Mouse (Mus musculus) embryonic stem cell, embryonic (primary cell): Measurements from ENCODE around the gene Dock1.

Experiments
- CTCF ChIA-PET, 4 experiments: fragments of 300-600 bp in 2 of 4; fragments of 350-600 bp in 2 of 4; sonication (Branson Sonifier 250); formaldehyde crosslinking; loops; one replicate each; lab custom pipeline; 2022; ENCODE audit warnings: inconsistent platforms in 2 of 4; lab: Charles Lee
- POLR2A ChIA-PET, 4 experiments: fragments of 300-600 bp in 2 of 4; fragments of 350-600 bp in 2 of 4; sonication (Branson Sonifier 250); formaldehyde crosslinking; loops; one replicate each; lab custom pipeline; 2022; ENCODE audit warnings: antibody characterized with exemption in 4 of 4, inconsistent platforms in 1 of 4; lab: Charles Lee

Dock1 gene

GRCm38 (mm10) chr7:134945925-134946716 is 275.7 kb downstream of the Dock1 start:
- ChIA-PET POLR2A (interaction anchor here in 2 of 4 experiments (1.3 kb wide), 2 partner anchors 10 to 15 kb away, joined by 3 read pairs; no protein-coding TSS in a partner anchor), CTCF (interaction anchor here (0.6 to 1.8 kb wide), 18 partner anchors 8 to 700 kb away, joined by 3 to 14 read pairs (median 4); partner anchors contain the start of gene Fam196a (in 1 of the 4))

- POLR2A ChIA-PET, result no interaction called here
- CTCF ChIA-PET, result no interaction called here
Measured at GRCm38 (mm10) chr7:134959086-134959485, 288.6 kb downstream of the Dock1 start.

GRCm38 (mm10) chr7:134960871-134961270 is 290.4 kb downstream of the Dock1 start:
- ChIA-PET POLR2A (interaction anchor here in 2 of 4 experiments (1.0 kb wide), 2 partner anchors 16 to 23 kb away, joined by 3 read pairs; partner anchors contain the start of gene Fam196a (in 1 of the 2)), CTCF (interaction anchor here (0.6 to 2.9 kb wide), 42 partner anchors 13 to 755 kb away, joined by 3 to 30 read pairs (median 4); partner anchors contain the start of genes Fam196a (in 1 of the 4) and Mki67 (in 1 of the 4))

GRCm38 (mm10) chr7:134961608-134962007 is 291.2 kb downstream of the Dock1 start:
- CTCF ChIA-PET, result interaction anchor here (0.6 to 2.9 kb wide), 37 partner anchors 14 to 663 kb away, joined by 3 to 30 read pairs (median 4); partner anchors contain the start of gene Fam196a (in 1 of the 4)
- POLR2A ChIA-PET, result interaction anchor here in 2 of 4 experiments (1.0 kb wide), 2 partner anchors 16 to 23 kb away, joined by 3 read pairs; partner anchors contain the start of gene Fam196a (in 1 of the 2)

GRCm38 (mm10) chr7:134990244-134990643 is 319.8 kb downstream of the Dock1 start:
- CTCF ChIA-PET, result no interaction called here
- POLR2A ChIA-PET, result interaction anchor here in 1 of 4 experiments (0.5 kb wide), 1 partner anchor 109 kb away, joined by 6 read pairs; no protein-coding TSS in a partner anchor

- ChIA-PET CTCF (interaction anchor here in 1 of 4 experiments (0.6 kb wide), 1 partner anchor 29 kb away, joined by 3 read pairs; no protein-coding TSS in a partner anchor), POLR2A (no interaction called here)
Measured at GRCm38 (mm10) chr7:134990911-134991310, 320.5 kb downstream of the Dock1 start.

GRCm38 (mm10) chr7:134994983-134995382 is 324.5 kb downstream of the Dock1 start:
- ChIA-PET POLR2A (no interaction called here), CTCF (no interaction called here)

- ChIA-PET CTCF (no interaction called here), POLR2A (no interaction called here)
Measured at GRCm38 (mm10) chr7:135002216-135002615, 331.8 kb downstream of the Dock1 start.

GRCm38 (mm10) chr7:135002891-135003290 is 332.4 kb downstream of the Dock1 start:
- ChIA-PET CTCF (no interaction called here), POLR2A (interaction anchor here in 1 of 4 experiments (0.6 kb wide), 1 partner anchor 136 kb away, joined by 14 read pairs; no protein-coding TSS in a partner anchor)

- CTCF ChIA-PET, result no interaction called here
- POLR2A ChIA-PET, result interaction anchor here in 1 of 4 experiments (0.5 kb wide), 1 partner anchor 230 kb away, joined by 3 read pairs; no protein-coding TSS in a partner anchor
Measured at GRCm38 (mm10) chr7:135005964-135006560, 335.6 kb downstream of the Dock1 start.

- POLR2A ChIA-PET, result no interaction called here
- CTCF ChIA-PET, result no interaction called here
Measured at GRCm38 (mm10) chr7:135008021-135008420, 337.6 kb downstream of the Dock1 start.

- ChIA-PET POLR2A (no interaction called here), CTCF (interaction anchor here in 1 of 4 experiments (0.7 kb wide), 1 partner anchor 11 kb away, joined by 3 read pairs; no protein-coding TSS in a partner anchor)
Measured at GRCm38 (mm10) chr7:135010997-135011396, 340.5 kb downstream of the Dock1 start.

- POLR2A ChIA-PET, result no interaction called here
- CTCF ChIA-PET, result interaction anchor here in 1 of 4 experiments (0.7 kb wide), 1 partner anchor 432 kb away, joined by 3 read pairs; no protein-coding TSS in a partner anchor
Measured at GRCm38 (mm10) chr7:135017531-135017930, 347.1 kb downstream of the Dock1 start.

GRCm38 (mm10) chr7:135020762-135021161 is 350.3 kb downstream of the Dock1 start:
- ChIA-PET CTCF (no interaction called here), POLR2A (interaction anchor here in 1 of 4 experiments (0.6 kb wide), 1 partner anchor 65 kb away, joined by 3 read pairs; no protein-coding TSS in a partner anchor)

GRCm38 (mm10) chr7:135021544-135022100 is 351.2 kb downstream of the Dock1 start:
- ChIA-PET POLR2A (no interaction called here), CTCF (interaction anchor here in 1 of 4 experiments (0.5 kb wide), 1 partner anchor 574 kb away, joined by 5 read pairs; no protein-coding TSS in a partner anchor)

GRCm38 (mm10) chr7:135024531-135024930 is 354.1 kb downstream of the Dock1 start:
- ChIA-PET POLR2A (no interaction called here), CTCF (interaction anchor here in 1 of 4 experiments (0.6 kb wide), 1 partner anchor 734 kb away, joined by 4 read pairs; no protein-coding TSS in a partner anchor)

GRCm38 (mm10) chr7:135028716-135029115 is 358.3 kb downstream of the Dock1 start:
- POLR2A ChIA-PET, result interaction anchor here in 1 of 4 experiments (0.7 to 0.9 kb wide), 2 partner anchors 22 to 616 kb away, joined by 3 read pairs; no protein-coding TSS in a partner anchor
- CTCF ChIA-PET, result no interaction called here

GRCm38 (mm10) chr7:135029136-135029535 is 358.7 kb downstream of the Dock1 start:
- CTCF ChIA-PET, result interaction anchor here in 1 of 4 experiments (0.6 kb wide), 1 partner anchor 20 kb away, joined by 5 read pairs; no protein-coding TSS in a partner anchor
- POLR2A ChIA-PET, result interaction anchor here in 1 of 4 experiments (0.7 kb wide), 1 partner anchor 615 kb away, joined by 3 read pairs; no protein-coding TSS in a partner anchor
